14 mouse cellular contexts compared by ENCODE assay signal in the genomic region with DNA sequence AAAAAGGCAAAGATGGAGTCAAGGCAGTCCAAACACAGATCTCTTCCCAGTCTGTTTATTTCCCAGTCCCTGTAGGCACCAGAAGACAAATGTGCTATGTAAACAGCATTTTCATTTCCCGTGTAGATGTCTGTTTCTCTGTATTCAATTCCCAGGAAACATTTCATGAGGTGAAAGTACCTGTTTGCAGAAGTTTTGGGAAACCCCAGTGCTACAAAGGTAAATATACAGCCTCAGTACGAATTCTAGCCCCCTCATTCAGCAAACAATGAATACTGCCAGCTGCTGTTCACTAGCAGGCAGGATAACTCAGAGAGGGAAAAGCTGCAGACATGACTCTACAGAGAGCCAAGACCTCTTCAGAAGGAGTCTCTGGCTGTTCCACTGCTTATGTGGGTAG.
"Had no signal": no experiment of that assay in that cellular context is flagged by ENCODE, and none has a peak within 500 bp of the region (broad histone marks: within the 10 kb centered on the region; RNA-seq: fewer than 3 reads in every experiment).

No protein-coding gene starts in this region.

- H3K36me3 ChIP-seq: intestine, embryonic 15.5 days; limb, embryonic 12.5 days; midbrain, embryonic 12.5 days had no signal

- DNase-seq: kidney, adult 8-10 months; kidney, postnatal 36 days; lung, postnatal 10 days; right cerebral cortex, postnatal 25 days; thymus, adult 18-20 months; thymus, postnatal 14 days had no signal

- H3K27ac ChIP-seq: intestine, embryonic 15.5 days; layer of hippocampus, adult 2 months; limb, embryonic 12.5 days; liver, embryonic 14.5 days; macrophage; midbrain, embryonic 12.5 days had no signal

- H3K4me2 ChIP-seq: intestine, embryonic 15.5 days; limb, embryonic 12.5 days; midbrain, embryonic 12.5 days had no signal

- H3K4me1 ChIP-seq: intestine, embryonic 15.5 days; limb, embryonic 12.5 days; megakaryocyte, embryonic 14.5 days; midbrain, embryonic 12.5 days had no signal

- H3K27me3 ChIP-seq: intestine, embryonic 15.5 days; limb, embryonic 12.5 days; megakaryocyte, embryonic 14.5 days; midbrain, embryonic 12.5 days had no signal

- H3K4me3 ChIP-seq: intestine, embryonic 15.5 days; layer of hippocampus, adult 2 months; limb, embryonic 12.5 days; megakaryocyte, embryonic 14.5 days; midbrain, embryonic 12.5 days had no signal

- H3K9ac ChIP-seq: intestine, embryonic 15.5 days; limb, embryonic 12.5 days; liver, embryonic 14.5 days; midbrain, embryonic 12.5 days had no signal

- ATAC-seq: intestine, embryonic 15.5 days; midbrain, embryonic 16.5 days had no signal

- H3K9me3 ChIP-seq: intestine, embryonic 15.5 days; limb, embryonic 12.5 days; midbrain, embryonic 12.5 days had no signal
